In the genomic region with DNA sequence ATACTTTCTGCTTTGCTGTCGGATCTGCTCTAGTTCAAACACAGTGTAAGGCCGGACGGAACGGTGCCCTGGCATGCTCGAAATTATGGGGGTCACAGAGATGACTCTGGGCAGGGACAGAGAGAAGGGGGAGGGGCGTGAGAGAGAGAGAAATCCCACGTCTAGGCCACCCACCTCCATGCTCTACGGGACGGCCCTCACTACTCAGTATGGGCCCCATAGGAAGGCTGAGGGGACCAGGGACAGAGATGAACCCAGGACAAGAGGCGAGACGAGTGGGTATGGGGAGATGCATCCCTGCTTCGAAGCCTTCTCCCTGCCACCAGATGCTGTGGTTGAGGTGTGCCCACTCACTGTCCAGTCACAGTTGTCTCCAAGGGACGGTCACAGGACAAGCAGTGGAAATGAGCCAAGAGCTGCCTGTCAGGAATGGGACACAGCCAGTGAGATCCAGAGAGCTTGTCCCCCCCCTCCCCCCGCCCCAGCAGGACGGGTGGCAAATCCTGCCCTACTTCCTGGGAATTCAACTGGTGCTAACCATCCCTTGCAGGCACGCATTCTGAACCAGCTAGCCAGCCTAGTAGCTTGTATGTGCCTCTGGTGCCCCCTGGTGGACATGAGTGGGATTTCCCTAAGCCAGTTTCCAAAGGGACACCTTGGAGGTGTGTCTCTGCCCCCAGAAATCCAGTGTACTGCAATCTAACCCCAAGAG, we compare ENCODE assay signal across 1 mouse cellular context.
TF ChIP-seq lines count a peak whose summit lies in the region.

No protein-coding gene starts in this region.

TF ChIP-seq in CH12.LX, 34 proteins besides CTCF, POLR2A, EP300 and RAD21 (continued from another document):
- TF ChIP-seq HCFC1 (IDR thresholded peaks at IDR 0.05; ENCODE audit: low read depth, low read length), result peak; percentile 50; the same call in 1 of the 2 replicates
- no peak; the same call in 1 of the 2 replicates for TF ChIP-seq CHD2 (IDR thresholded peaks at IDR 0.05; ENCODE audit: low read length)
- peak; percentile 60 for TF ChIP-seq MEF2A (IDR thresholded peaks at IDR 0.05; ENCODE audit: borderline replicate concordance, low read depth, low read length)
- TF ChIP-seq MAFK (IDR thresholded peaks at IDR 0.05; ENCODE audit: insufficient replicate concordance, low read length), result peak; percentile 38; the same call in 1 of the 2 replicates
- no peak for TF ChIP-seq TBP (conservative IDR thresholded peaks at IDR 0.05; ENCODE audit: low read depth, low read length)
- TF ChIP-seq JUN (IDR thresholded peaks at IDR 0.05; ENCODE audit: insufficient read depth, low read depth, low read length), result peak; percentile 29; the same call in 1 of the 2 replicates
- no peak for TF ChIP-seq GABPA (IDR thresholded peaks at IDR 0.05; ENCODE audit: insufficient replicate concordance, low read depth, low read length)
- TF ChIP-seq TCF12 (IDR thresholded peaks at IDR 0.05; ENCODE audit: low read depth, low read length), result no peak; the same call in none of the 2 replicates
- TF ChIP-seq MAX (IDR thresholded peaks at IDR 0.05; ENCODE audit: low read length), result peak; percentile 81
- TF ChIP-seq PAX5 (IDR thresholded peaks at IDR 0.05; ENCODE audit: low read length), result no peak
- peak; percentile 65 for TF ChIP-seq RCOR1 (conservative IDR thresholded peaks at IDR 0.05; ENCODE audit: low read depth, low read length)
- TF ChIP-seq SMC3 (IDR thresholded peaks at IDR 0.05; ENCODE audit: low read depth, low read length), result peak; percentile 100
- TF ChIP-seq ZKSCAN1 (IDR thresholded peaks at IDR 0.05; ENCODE audit: borderline replicate concordance, low read depth, low read length), result no peak
- peak; percentile 86; the same call in 1 of the 2 replicates for TF ChIP-seq MAZ (IDR thresholded peaks at IDR 0.05; ENCODE audit: low read depth, low read length)
- TF ChIP-seq MXI1 (IDR thresholded peaks at IDR 0.05; ENCODE audit: low read depth, low read length), result peak; percentile 57
- peak; percentile 100 for TF ChIP-seq ZC3H11A (IDR thresholded peaks at IDR 0.05; ENCODE audit: low read depth, low read length)
- peak; percentile 66; the same call in 1 of the 2 replicates for TF ChIP-seq CHD1 (IDR thresholded peaks at IDR 0.05; ENCODE audit: low read depth, low read length)
- no peak for TF ChIP-seq UBTF (IDR thresholded peaks at IDR 0.05; ENCODE audit: low read depth, low read length)
- TF ChIP-seq KAT2A (IDR thresholded peaks at IDR 0.05; ENCODE audit: insufficient replicate concordance, low read length), result no peak
- peak; percentile 67 for TF ChIP-seq BHLHE40 (IDR thresholded peaks at IDR 0.05; ENCODE audit: low read depth, low read length)
- TF ChIP-seq MYC (IDR thresholded peaks at IDR 0.05; ENCODE audit: low read depth, low read length), result peak; percentile 85; the same call in 1 of the 2 replicates
- TF ChIP-seq JUND (conservative IDR thresholded peaks at IDR 0.05; ENCODE audit: low read depth, low read length), result 0 out of 2 replicates have a peak, but pooled peaks have one; percentile 20
- peak; percentile 41; the same call in 1 of the 2 replicates for TF ChIP-seq ETS1 (conservative IDR thresholded peaks at IDR 0.05; ENCODE audit: low read depth, low read length)
- no peak for TF ChIP-seq POLR2AphosphoS2 (IDR thresholded peaks at IDR 0.05; ENCODE audit: low read depth, low read length)
- peak; percentile 93 for TF ChIP-seq SIN3A (IDR thresholded peaks at IDR 0.05; ENCODE audit: low read length)
- TF ChIP-seq E2F4 (IDR thresholded peaks at IDR 0.05; ENCODE audit: insufficient replicate concordance, low read depth, low read length), result peak; percentile 60; the same call in 1 of the 2 replicates
- TF ChIP-seq ELF1 (IDR thresholded peaks at IDR 0.05; ENCODE audit: low read depth, low read length), result peak; percentile 79
- TF ChIP-seq USF1 (IDR thresholded peaks at IDR 0.05; ENCODE audit: low read depth, low read length), result no peak
- peak; percentile 70; the same call in 1 of the 2 replicates for TF ChIP-seq NELFE (IDR thresholded peaks at IDR 0.05; ENCODE audit: low read depth, low read length)
